Mouse (Mus musculus): ENCODE results near the gene Ccdc151.

The Ccdc151 gene

DNA sequence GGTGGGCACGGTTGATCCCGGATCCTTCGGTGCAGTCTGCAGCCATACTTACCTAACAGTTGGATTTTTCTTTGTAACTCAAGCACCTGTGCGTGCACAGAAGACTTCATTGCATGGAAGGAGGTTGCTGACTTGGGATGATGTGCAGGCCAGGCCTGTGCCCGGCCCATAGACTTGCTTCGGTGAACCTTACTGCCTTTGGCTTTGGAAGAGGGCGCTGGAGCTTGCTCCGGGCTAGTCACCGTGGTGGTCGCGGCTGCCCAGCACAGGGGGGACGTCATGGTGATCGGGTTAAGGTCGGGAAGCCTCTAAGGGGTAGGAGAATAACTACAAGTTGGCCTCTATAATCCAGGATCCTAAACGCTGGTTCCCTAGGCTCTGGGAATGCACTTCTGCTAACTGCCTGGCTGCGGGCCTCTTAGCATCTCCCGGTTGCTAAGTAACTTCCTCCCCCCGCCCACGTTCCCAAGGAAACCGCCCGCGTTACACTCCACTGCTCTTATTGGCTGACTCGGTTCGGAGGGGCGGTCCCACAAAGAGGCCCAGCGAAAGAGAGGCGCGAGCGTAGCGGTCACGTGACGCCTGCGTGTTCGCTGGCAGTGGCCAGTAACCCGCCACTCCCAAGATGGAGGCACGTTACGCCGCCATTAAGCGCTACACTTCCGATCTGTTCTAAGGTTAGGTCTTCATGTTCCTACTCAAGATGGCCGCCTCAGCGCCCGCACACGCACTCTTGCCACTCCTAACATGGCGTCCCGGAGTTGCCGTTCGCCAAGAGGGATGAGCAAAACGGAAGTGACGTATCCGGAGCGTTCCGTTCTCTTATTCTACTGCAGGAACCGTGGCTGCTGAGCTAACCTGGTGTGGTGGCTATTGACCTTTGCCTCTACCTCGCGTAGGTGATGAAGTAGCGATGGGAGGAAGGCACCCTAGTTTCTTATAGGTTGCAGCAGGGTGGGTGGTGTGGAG is at the start of gene Ccdc151, which contains the start of gene Prkcsh:
Gene Ccdc151, minus strand, starts transcription at position 441 of the 969 bp plus-strand sequence.
Gene Prkcsh, plus strand, starts transcription at position 613 of the 969 bp plus-strand sequence.
- peak; percentile 99 to 100 for DNase-seq

DNA sequence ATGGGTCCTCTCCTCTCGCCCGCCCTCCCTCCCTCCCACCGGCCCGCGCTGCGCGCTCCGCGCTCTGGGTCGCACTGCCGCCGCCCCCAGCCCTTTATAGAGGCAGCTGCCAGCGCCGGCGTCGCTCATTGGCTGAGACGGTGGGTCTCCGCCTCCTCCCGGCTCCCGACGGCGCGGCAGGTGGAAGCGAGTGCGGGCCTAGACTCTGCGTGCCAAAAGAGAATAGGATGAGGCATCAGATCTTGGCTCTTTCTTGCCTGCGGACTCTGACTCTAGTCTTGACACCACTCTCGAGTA is 49.5 kb upstream of the Ccdc151 start, which contains the start of gene Elavl3:
Gene Elavl3, minus strand, starts transcription at position 66 of the 297 bp plus-strand sequence.
- DNase-seq, result peak in 1 of 2 experiments; percentile 24

DNA sequence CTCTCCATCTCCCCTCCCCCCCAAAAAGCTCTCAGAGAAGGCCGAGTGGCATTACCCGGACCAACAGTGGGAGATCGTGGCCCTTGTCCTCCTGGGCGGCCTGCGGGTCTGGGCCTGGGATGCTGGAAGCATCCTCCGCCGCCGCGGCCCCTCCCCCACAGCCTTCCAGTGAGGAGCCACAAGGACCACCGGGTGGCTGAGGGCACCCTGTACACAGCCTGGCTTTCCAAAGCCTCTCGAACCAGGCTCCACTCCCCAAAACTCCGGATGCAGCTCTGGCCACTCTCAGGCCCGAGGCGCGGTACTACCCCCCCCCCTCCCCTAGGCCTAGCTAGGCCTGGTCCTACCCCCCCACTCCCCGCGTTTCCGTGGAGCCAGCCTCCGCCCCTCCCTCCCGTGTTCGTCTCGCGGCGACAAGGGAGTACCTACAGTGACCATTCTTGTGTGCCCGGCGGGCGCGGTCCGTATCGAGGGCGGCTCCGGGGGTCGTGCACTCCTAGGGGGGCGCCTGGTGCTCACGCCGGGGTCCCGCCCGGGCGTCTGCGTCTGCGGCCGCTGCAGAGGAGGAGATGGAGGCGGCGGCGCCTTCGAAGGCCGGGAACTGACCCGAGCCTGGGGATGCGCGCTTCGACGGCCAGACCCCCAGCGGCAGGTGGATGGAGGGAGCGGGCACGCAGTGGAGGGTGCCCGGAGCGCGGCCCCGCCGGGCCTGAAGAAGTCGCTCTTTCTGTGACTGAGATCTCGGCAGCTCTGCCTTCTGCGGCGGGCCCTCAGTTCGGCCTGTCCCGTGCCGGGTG is 48.9 kb upstream of the Ccdc151 start:
- no peak for DNase-seq

DNA sequence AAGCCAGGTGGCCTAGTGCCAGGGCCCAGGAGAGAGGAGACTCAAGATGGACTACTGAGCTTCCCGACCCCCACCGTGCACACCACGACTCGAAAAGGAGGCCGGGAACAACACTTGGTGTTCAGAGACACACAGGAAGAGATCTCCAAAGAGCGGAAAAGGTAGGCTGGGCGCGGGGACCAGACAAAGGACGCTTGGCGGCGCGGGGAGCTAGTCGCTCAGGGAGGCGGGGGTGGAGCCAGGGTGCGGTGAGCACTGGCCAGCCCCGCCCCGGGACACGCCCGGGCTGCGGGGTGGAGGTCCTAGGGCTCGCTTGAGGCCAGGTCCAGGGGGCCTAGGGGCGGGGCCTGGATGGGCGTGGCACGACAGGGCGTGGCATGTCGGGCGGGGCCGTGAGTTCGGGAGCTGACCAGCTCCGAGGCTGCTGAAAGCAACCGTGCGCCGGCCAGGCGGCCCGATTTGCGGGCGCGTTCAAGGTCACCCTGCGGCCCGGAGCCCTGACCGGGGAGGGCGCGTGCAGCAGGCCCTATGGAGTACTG is 48.0 kb upstream of the Ccdc151 start:
- peak; percentile 70 to 75 for DNase-seq

DNA sequence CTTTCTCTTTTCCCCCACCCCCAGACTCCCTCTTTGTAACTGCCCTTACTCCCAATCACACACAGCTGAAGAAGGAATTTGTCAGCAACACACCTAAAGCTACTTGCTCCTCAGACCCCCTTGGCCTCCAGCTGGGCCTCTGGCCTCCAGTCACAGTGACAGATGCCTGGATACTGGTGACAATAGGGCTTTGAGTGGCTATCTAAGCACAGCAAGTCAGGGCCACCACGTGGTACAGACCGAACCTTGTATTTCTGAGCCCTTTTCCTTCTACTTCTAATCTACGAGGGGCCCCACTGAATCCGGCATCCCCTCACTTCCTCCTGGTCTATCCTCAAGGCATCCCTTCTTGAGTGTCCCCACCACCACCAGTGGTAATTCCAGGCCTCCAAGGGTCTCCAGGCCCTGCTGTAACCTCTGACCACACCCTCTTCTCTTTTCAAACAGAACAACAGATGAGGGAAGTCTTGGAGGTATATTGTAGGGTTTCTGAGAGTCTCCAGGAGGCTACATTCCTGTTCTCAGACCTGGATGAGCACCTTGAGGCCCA is 47.4 kb upstream of the Ccdc151 start:
- DNase-seq, result no peak

DNA sequence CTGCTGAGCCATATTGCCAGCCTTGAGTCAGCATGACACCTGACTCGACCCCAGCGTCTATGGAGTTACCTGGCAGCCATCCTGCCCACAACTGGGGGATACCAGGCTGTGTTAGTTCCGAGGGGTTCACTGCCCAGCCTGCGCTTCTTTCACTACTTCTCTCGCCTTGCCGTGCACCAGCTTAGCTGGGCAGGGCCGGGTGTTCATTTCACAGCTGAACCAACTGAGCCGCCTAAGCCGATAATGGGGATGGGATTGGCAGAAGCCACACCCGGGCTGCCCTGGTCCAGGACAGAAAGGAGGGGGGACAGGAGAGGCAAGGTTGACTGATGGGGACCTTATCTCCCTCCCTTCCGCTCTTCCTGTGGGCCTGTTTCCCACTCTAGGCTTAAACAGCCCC is 46.9 kb upstream of the Ccdc151 start:
- DNase-seq, result no peak

DNA sequence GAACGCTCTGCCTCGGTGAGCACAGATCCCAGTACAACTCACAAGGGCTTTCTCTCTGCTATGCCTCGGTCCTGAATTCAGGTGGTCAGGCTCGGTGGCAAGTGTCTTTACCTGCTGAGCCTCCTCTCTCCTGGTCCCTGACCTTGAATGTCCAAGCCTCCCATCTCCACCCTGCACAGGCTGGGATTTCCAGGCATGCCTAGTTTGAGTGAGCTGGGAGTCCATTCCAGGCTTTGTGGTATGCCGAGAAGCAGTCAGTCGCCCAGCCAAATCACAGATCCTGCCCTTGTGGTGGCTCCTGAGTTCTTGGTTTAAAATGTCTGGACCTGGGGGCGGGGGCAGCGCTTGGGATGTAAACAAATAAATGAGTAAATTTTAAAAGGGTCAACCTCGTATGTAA is 44.9 kb upstream of the Ccdc151 start:
- DNase-seq, result no peak

DNA sequence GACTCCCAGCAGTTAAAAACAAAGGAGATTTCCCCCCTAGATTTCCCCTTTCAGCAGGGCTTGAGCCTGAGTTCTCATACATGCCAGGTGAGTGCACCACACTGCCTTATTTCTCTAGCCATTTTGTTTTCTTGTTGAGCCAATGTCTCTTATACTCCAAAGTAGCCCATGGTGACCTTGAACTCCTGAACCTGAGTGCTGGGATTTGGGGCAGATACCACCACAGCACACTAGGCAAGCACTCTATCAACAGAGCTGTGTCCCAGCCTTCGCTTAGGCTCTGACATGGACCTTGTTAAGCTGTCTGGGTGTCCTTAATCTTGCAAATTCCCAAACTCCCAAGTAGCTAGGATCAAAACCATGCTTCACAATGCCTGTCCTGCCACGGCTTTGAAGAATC is 39.4 kb upstream of the Ccdc151 start:
- no peak for DNase-seq

DNA sequence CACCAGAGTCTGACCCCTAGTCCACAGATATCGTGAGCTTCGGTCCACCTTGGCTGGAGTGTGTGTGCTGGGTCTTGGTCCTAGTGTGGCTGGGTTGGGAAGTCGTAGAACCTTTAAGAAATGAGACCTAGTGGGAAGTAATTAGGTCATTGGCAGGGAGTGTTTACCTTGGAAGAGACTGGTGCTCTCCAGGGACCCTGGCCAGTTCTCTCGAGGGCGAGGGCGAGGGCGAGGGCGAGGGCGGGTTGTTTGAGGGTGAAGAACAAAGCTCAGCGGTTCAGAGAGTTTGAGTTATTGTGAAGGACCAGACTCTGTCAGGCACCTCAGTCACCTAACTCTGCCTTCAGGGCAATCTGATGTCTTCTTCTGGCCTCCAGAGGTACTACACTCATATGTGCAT is 35.4 kb upstream of the Ccdc151 start:
- DNase-seq, result no peak

DNA sequence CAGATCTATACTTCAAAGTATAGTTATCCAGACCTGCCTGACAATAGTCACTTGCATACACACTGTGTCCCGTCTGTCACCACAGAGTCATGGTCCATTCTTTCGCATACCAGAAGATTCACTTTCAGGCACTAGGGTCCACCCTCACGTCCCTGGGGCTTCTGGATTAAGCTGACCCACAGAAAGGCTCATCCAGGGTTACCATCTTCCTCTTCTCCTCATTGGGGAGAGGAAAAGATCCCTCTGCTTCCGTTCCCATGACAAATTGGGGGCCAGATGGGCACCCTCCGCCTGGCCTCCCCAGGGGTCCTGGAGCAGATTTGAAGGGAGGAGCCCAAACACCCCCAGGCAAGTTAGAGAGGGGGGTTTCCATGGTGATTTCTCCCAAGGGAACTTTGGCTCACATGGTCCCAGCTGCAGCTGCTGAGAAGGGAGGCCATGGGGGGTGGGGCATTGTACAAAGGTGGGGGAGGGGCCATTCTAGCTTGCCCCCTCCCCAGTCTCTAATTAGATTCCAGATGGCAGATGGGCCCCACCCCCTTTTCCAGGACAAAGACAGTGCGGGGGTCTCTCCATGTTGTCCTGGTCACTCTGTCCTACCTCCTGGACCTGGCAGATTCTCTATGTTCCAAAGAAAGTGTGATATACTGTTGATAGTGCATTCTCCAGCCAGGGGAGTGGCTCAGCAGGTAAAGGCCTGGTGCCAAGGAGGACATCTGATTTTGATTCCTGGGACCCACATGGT is 33.0 kb upstream of the Ccdc151 start:
- DNase-seq, result no peak

DNA sequence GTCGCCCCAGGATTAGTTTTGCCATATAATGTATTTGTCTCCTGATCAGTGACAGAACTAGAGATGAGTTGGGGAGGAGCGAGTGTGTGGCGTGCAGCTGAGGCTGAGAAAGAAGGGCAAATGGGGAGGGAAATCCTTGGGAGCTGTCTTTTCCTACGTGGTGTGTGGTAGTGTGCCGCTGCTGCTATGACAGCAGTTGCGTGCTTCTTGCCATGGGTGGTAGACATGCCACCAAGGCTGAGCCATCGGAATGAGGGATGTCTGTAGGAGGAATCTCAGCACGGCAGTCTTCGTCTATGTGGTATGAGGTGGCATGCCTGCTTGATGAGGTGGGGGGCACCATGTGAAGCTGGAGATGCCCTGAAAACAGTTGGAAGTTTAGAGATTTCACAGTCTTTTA is 28.0 kb upstream of the Ccdc151 start:
- DNase-seq, result no peak

DNA sequence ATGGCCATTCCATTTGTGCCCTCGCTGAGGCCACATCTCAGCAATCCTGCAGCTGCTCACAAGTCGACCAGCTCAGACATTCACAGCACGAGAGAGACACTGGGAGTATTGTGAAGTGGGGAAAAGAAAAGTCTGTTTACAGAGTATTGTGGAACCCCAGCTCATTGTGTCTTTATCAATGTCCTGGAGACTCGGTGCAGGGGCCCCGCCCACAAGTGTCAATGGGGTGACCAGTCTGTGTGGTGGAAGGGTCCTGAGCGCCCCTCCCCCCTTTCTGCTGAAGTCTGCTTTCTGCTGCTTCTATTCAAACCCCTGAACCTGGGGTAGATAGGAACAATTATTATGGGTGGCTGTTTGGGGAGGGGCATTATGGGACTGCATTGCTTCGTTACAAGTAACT is 26.0 kb upstream of the Ccdc151 start:
- DNase-seq, result no peak

DNA sequence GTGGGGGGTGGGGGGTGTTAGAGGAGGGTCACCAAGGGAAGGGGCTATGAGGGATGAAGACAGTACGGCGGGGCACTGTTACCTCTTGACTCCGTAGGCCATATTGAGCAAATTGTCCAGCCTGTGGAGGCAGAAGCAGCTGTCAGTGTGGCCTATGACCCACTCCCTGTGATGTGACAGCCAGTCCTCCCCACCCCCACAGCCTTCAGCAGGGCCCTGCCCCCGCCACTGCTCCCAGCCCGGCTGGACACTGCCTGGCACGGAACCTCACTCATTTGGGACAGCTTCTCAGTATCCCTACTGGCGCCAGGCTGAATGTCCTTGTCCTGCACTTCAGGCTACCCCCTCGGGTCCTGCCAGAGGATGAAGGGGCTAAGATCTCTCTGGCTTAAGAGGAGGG is 22.2 kb upstream of the Ccdc151 start:
- DNase-seq, result peak; percentile 24 to 31

DNA sequence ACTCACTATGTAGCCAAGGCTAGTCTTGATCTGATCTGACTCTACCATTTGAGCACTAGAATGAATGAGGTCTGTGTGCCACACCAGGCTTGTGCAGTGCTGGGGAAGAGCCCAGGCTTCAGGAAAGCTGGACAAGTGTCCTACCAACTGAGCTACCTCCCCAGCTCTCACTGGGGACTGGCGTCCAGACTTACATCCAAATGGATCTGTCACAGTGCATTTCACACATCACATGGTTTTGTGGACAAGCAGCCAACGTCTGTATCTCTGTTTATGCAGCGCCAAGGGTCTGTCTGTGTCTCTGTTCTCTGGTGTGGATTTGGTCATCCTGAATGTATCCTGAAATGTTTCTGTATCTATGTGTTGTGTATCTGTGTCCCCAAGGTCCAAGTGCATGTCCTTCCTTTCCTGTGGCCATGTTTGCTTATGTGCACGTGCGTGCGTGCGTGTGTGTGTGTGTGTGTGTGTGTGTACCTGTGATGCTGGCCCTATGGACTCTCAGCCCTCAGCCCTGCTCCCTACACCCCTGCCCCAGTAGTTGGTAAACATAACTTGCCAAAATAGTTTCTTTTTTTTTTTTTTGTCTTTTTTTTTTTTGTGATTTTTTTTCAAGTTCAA is 14.9 kb upstream of the Ccdc151 start:
- DNase-seq, result no peak

DNA sequence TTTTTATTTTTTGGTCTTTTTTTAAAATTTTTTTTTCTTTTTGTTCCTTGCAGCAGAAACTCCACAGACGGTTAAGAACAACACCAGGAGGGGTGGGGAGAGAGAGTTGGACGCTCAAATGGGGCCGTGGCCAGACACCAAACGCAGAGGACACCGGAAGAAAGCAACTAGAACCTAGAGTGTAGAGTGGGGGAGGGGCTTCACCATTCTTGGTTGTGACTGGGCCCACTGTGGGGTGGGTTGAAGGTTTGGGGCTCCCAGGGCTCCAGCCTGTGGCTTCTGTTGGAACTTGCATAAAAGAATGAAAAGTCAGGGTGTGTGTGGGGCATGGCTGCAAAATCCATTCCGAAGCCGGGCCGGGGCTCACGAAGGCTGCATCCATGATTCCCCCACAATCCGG is 13.8 kb upstream of the Ccdc151 start:
- peak in 1 of 2 experiments; percentile 19 for DNase-seq

DNA sequence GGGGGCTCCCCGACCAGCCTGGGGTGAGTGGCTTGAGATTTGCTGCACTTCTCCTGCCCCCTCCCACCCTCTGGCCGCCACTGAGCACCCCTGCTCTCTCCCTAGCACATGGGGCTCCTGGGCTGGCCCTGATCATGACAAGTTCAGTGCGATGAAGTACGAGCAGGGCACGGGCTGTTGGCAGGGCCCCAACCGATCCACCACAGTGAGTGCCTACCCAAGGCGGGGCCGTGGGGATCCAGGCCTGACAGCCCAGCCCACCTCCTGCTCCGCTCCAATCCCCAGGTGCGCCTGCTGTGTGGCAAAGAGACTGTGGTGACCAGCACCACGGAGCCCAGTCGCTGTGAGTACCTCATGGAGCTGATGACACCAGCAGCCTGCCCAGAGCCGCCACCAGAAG is 10.3 kb upstream of the Ccdc151 start:
- DNase-seq, result no peak

DNA sequence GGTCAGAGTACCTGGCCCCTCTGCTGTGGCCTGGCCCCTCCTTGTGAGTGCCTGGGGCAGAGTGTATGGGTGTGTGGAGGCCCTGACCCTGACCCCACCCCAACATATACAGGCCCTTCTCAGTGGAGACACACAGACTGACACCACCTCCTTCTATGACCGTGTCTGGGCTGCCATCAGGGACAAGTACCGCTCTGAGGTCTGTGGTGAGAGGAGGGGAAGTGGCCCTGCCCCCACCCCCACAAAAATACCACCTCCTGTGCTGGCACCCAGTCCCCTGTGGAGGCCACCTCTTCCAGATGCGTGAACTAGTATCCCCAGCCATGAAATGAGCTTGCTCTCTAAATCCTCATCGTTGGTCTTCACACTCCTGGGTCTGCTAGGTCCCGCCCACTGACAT is 8.6 kb upstream of the Ccdc151 start:
- no peak for DNase-seq

DNA sequence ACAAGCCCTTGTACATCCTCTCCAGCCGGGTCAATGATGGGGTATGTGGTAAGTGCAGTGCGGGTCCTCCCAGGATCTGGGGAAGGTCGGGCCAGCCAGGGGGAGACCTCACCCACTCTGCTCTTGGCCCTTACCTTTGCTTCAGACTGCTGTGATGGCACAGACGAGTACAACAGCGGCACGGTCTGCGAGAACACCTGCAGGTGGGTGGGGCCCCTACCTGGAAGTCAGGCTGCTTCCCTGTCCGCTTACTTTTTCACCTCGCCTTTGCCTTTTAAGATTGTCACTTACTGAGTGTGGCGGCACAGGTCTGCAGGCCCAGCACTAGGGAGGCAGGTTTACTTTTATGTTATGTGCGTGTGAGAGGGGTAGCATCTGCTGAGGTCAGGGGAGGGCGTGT is 2.1 kb upstream of the Ccdc151 start:
- no peak for DNase-seq

DNA sequence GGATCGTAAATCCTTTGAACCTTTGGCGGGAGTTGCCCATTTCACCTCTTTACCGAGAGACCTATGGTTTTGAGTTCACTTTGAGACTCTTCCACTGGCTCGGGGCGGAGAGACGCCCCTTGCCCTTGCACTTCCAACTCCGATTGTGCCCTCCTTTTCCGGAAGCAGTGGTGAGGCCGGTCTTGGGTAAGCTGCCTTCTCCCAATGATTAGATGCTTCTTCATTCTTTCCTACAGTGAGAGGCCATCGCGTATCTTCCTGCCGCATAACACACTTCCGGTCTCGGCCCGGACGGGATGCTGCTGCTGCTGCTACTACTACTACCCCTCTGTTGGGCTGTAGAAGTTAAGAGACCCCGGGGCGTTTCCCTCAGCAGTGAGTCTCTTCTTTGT is 725 bp upstream of the Ccdc151 start:
- DNase-seq, result peak; percentile 56 to 78

DNA sequence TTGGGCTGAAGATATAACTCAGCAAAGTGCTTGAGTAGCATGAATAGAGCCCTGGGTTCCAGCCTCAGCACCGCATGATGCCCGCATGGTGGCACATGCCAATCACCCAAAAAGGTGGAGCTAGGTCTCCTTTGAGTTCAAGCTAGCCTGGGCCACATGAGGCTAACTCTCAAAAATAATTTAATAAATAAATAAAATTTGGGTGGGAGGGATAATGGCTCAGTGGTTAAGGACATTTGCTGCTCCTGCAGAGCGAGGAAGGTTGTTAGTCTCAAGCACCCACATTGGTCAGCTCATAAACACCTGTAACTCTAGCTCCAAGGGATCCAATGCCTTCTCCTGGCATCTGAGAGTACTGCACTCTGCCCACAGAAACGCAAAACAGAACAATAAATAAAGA is 801 bp downstream of the Ccdc151 start:
- no peak for DNase-seq

DNA sequence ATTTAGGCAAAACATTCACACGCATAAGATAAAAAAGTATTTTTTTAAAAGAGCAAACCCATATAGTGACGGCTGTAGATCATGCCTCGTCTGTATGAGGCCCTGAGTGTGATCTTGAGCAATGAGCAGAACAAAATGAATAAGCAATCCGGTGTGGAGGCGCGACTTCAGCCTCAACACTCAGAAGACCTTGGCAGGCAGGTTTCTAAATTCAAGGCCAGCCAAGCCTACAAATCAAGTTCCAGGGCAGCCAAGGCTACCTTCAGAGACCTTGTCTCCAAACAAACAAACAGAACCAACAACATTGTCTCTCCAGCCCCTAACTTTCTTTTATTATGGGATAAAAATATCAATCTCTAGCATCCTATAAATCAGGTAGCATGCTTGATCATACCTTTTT is 2.1 kb downstream of the Ccdc151 start:
- DNase-seq, result no peak

Measured in kidney, postnatal 4 days (tissue).